Mouse (Mus musculus) forebrain, embryonic 14.5 days (tissue): ENCODE data around the gene Gart. TPM values are rescaled to one million over a fixed set of nuclear protein-coding genes. Genes with fewer than 3 reads are reported as not detected.
"Not testable (repeated sequence)": the region's sequence is repeated elsewhere in the genome, so short reads cannot be mapped to it uniquely, and the experiment has no call there.

ENCODE experiments used
- ATAC-seq: fragments of 200-750 bp; cut with Nextera tagmentation; 2 replicates; pipeline ENCODE4 v1.8.0; 2017; ENCODE audit warnings: mild to moderate bottlenecking, moderate library complexity
- DNase-seq: peaks from one replicate; pipeline ENCODE4 v3.0.0-alpha.2; 2015; ENCODE audit warnings: low spot score
- H3K27ac ChIP-seq: fragments of 300-500 bp; sonication (generic); 2 replicates; pipeline ENCODE4 v1.5.1; 2014; ENCODE audit warnings: low read depth, mild to moderate bottlenecking, control low read depth, low read length, moderate library complexity
- H3K27me3 ChIP-seq: fragments of 300-500 bp; sonication (generic); replicated peaks from 2 replicates; pipeline ENCODE4 v1.6.1; 2014; ENCODE audit warnings: low read length, control low read depth, mixed read lengths; ENCODE audit not compliant: control insufficient read depth, insufficient read depth
- H3K36me3 ChIP-seq: fragments of 300-500 bp; sonication (generic); 2 replicates; pipeline ENCODE4 v1.6.1; 2014; ENCODE audit warnings: low read length, control low read depth; ENCODE audit not compliant: control insufficient read depth, insufficient read depth
- H3K4me1 ChIP-seq: fragments of 300-500 bp; sonication (generic); 2 replicates; pipeline ENCODE4 v1.6.1; 2014; ENCODE audit warnings: antibody characterized with exemption, low read length, control low read depth; ENCODE audit not compliant: control insufficient read depth, insufficient read depth
- H3K4me2 ChIP-seq: fragments of 300-500 bp; sonication (generic); 2 replicates; pipeline ENCODE4 v1.6.1; 2014; ENCODE audit warnings: mild to moderate bottlenecking, control low read depth, low read length
- H3K4me3 ChIP-seq: fragments of 300-500 bp; sonication (generic); 2 replicates; pipeline ENCODE4 v1.5.1; 2014; ENCODE audit warnings: low read depth, low read length, control low read depth
- H3K9ac ChIP-seq: fragments of 300-500 bp; sonication (generic); 2 replicates; pipeline ENCODE4 v1.6.1; 2014; ENCODE audit warnings: mild to moderate bottlenecking, low read length, control low read depth, moderate library complexity
- H3K9me3 ChIP-seq: fragments of 300-500 bp; sonication (generic); replicated peaks from 2 replicates; pipeline ENCODE4 v1.6.1; 2016; ENCODE audit warnings: low read length, control low read depth, mixed read lengths; ENCODE audit not compliant: control insufficient read depth
- WGBS: fragments of 180-500 bp; shearing (Covaris S2); extraction: QIAGEN DNeasy Blood & Tissue Kit; methylation state at CpG from one replicate; pipeline ENCODE4 v1.1.7; 2014; 5-methylcytosine and 5-hydroxymethylcytosine counted together
- polyA plus RNA-seq: library from polyadenylated mRNA; unstranded; fragments of >200 nt; fragmentation: Nextera tagmentation; extraction: Ambion mirVana; gene quantifications from 2 replicates; pipeline ENCODE4 v1.2.1, GENCODE M21; 2014

The Gart gene
- polyA plus RNA-seq, 1 experiment from 2014 or later = 64.9 TPM

DNA sequence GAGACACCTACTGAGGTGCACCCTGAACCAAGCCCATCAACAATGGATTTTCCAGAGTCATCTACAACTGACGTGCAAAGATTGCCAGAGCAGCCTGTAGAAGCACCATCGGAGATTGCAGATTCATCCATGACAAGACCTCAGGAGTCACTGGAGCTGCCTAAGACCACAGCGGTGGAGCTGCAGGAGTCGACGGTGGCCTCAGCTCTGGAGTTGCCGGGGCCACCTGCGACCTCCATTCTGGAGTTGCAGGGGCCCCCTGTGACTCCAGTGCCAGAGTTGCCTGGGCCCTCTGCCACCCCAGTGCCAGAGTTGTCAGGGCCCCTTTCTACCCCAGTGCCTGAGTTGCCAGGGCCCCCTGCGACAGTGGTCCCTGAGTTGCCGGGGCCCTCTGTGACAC lies 8.5 kb upstream of the Gart start:
- Histone ChIP-seq H3K36me3 (peaks cover 81% of the 10 kb centered on the region), H3K9me3 (no peaks in the 10 kb centered on the region), H3K27me3 (no peaks in the 10 kb centered on the region), H3K4me3 (no peak overlapping the region), H3K27ac (no peak overlapping the region), H3K9ac (no peak overlapping the region), H3K4me1 (no peaks in the 10 kb centered on the region), H3K4me2 (no peak overlapping the region)
- no peak for DNase-seq
- no peak for ATAC-seq
- 97% methylated on average over 9 of the region's 9 CpGs for WGBS

DNA sequence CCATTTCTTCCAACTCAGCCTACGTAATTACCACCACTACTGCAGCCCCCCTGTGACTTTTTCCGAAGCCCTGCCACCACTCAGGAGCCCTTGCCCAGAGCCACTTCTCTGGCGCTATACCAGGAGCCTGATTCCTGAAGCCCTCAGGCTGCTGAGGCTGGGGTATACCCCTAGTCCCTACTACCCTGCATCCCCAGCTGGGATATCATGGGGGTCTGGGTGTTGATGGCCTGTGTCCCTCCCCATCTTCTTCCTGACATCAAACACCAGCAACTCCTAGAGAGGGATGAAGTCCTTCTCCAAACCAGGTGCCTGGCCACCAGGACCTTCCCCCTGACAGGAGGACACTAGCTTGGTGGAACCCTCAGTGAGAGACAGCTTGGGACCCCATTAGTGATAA lies 5.4 kb upstream of the Gart start:
- ATAC-seq = no peak
- no peak overlapping the region for H3K4me2 ChIP-seq
- no peak overlapping the region for H3K27ac ChIP-seq
- no peaks in the 10 kb centered on the region for H3K9me3 ChIP-seq
- WGBS = 96% methylated on average over 3 of the region's 3 CpGs
- no peaks in the 10 kb centered on the region for H3K27me3 ChIP-seq
- DNase-seq = no peak
- H3K4me1 ChIP-seq = peaks cover 4% of the 10 kb centered on the region
- H3K9ac ChIP-seq = no peak overlapping the region
- no peak overlapping the region for H3K4me3 ChIP-seq
- H3K36me3 ChIP-seq = peaks cover 50% of the 10 kb centered on the region

DNA sequence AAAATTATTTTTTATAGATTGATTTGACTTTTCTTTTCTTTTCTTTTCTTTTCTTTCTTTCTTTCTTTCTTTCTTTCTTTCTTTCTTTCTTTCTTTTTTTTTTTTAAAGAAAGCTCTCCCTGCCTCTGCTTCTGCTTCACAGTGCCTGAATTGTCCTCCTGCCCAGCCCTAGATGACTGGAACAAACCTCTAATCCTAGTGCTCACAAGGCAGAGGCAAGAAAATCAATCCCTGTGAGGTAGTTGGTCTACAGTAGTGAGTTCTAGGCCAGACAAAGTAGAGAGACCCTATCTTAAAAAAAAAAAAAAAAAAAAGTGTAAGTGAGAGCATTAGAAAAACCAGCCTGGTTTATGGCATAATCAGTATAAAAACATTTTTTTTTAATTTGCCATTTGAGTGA lies 3.0 kb upstream of the Gart start:
- Histone ChIP-seq H3K4me2 (peak overlapping the region; percentile 31), H3K4me1 (peaks cover 9% of the 10 kb centered on the region), H3K4me3 (no peak overlapping the region), H3K9me3 (no peaks in the 10 kb centered on the region), H3K9ac (no peak overlapping the region), H3K36me3 (peaks cover 26% of the 10 kb centered on the region), H3K27me3 (no peaks in the 10 kb centered on the region), H3K27ac (no peak overlapping the region)
- DNase-seq (no peak), ATAC-seq (no peak)

DNA sequence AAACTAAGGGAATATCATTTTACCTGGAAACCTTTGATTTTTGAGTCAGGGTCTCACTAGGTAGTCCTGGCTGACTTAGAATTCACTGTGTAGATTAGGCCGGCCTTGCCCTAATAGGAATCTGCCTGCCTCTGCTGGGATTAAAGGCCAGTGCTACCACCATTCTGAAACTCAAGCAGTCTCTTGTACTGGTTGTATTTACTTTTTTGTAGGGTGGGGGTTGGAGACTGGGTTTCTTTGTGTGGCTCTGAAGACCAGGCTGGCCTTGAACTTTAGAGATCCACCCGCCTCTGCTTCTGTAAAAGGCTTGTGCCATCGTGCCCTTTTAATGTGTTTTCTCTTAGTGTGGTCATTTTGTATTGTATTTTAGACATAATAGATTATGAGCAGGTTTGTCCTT lies 2.5 kb upstream of the Gart start:
- Histone ChIP-seq H3K27me3 (no peaks in the 10 kb centered on the region), H3K27ac (no peak overlapping the region), H3K9ac (peak overlapping the region; percentile 26), H3K36me3 (peaks cover 21% of the 10 kb centered on the region), H3K9me3 (no peaks in the 10 kb centered on the region), H3K4me3 (peak overlapping the region; percentile 73), H3K4me1 (peaks cover 9% of the 10 kb centered on the region), H3K4me2 (peak overlapping the region; percentile 93)
- no peak for ATAC-seq
- no peak for DNase-seq
- WGBS = 59% methylated on average over 3 of the region's 3 CpGs

DNA sequence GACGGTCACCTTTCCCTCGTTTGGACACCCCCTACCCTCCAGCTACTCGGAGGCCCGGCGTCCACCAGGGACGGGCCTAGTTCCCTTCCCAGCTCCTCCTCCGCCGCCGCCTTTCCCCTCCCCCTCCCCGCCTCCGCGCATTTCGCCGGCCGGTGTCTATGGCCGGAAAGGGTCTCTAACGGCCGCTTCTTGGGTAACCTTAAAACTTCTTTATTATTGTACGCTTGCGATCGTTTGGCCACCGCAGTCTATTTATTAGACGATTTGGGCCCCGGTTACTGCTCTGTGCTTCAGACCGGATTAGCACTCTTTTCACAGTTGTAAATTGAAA lies 1.4 kb upstream of the Gart start:
- Histone ChIP-seq H3K36me3 (peaks cover 12% of the 10 kb centered on the region), H3K9me3 (no peaks in the 10 kb centered on the region), H3K4me2 (peak overlapping the region; percentile 93), H3K27me3 (no peaks in the 10 kb centered on the region), H3K4me3 (peak overlapping the region; percentile 73), H3K9ac (peak overlapping the region; percentile 88), H3K27ac (peak overlapping the region; percentile 93), H3K4me1 (peaks cover 9% of the 10 kb centered on the region)
- under 1% methylated on average over 24 of the region's 25 CpGs for WGBS
- DNase-seq = peak; percentile 67
- peak; percentile 65 for ATAC-seq

DNA sequence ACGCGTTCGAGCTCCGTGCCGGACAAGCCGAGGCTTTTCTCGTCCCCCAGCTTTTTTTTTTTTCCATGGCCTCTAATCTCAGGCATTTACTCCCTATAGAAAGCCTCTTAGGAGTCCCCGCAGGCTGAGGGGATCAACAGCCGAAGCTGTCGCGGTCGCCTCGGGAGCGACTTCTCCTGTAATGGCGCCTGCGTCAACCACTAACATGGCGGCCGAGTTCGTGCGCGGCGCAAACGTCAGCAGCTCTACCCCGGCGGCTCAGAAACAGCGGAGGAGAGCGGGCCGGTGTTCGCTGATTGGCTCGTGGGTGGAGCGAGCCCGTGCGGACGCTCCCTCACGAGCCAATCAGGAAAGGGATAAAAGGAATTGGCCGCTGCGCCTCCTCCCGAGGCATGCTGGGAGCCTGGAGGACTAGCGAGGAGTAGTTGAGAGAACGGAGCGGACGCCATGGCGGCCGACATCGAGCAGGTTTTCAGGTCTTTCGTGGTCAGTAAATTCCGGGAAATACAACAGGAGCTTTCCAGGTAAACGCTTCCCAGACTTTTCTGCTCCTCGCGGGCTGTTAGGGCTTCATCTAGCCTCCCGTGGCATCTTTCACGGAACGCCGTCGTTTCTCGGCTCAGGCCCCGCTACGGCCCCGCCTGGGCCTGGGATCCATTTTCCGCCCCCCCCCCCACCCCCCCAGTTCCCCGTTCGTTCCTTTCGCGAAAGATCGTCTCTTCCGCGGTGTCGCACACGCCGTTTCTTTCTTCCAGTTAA lies 888 bp upstream of the Gart start, which contains the start of gene Son:
Son (plus strand) TSS at position 46 of the 759 bp plus-strand sequence.
- peak within 1 kb of the TSS; percentile 93 for H3K4me2 ChIP-seq
- no peaks in the 10 kb centered on the region for H3K9me3 ChIP-seq
- H3K27ac ChIP-seq = peak within 1 kb of the TSS; percentile 93
- ATAC-seq (peak; percentile 97), DNase-seq (peak; percentile 99)
- peaks cover 9% of the 10 kb centered on the region for H3K4me1 ChIP-seq
- peak within 1 kb of the TSS; percentile 73 for H3K4me3 ChIP-seq
- peaks cover 14% of the 10 kb centered on the region for H3K36me3 ChIP-seq
- peak within 1 kb of the TSS; percentile 88 for H3K9ac ChIP-seq
- H3K27me3 ChIP-seq = no peaks in the 10 kb centered on the region
- WGBS = under 1% methylated on average over 68 of the region's 70 CpGs

DNA sequence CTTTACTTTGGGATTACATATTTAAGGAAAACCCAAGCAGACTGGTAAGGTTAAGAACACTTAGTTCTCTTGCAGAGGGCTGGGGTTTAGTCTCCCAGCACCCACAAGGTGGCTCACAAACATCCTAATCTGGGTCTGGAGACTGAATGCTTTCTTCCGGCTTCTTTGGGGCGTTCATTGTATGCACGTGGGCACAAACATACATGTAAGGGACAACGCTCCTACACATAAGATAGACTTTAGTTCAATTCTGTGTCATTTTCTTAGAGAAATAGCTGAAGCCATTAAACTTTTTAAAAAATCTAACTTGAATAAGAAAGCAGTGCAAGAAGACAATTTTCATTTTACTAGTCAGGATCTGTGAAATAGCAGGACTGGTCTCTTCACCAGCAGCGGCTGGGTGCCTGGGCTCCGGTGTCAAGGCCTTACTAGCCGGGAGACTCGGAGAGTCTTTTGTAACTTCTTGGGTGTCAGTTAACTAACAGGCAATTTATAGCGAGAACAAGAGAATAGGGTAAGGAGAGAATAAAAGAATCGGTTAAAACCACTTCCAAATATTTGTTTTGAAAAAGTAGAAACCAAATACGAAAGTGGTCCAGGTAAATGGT lies 653 bp downstream of the Gart start:
- Histone ChIP-seq H3K9me3 (no peaks in the 10 kb centered on the region), H3K4me2 (peak overlapping the region; percentile 93), H3K4me3 (peak overlapping the region; percentile 73), H3K27me3 (no peaks in the 10 kb centered on the region), H3K4me1 (peaks cover 9% of the 10 kb centered on the region), H3K9ac (peak overlapping the region; percentile 79), H3K27ac (peak overlapping the region; percentile 93; the same call in 1 of the 2 replicates), H3K36me3 (peaks cover 18% of the 10 kb centered on the region)
- under 1% methylated on average over 11 of the region's 11 CpGs for WGBS
- peak; percentile 38 for DNase-seq
- no peak for ATAC-seq

DNA sequence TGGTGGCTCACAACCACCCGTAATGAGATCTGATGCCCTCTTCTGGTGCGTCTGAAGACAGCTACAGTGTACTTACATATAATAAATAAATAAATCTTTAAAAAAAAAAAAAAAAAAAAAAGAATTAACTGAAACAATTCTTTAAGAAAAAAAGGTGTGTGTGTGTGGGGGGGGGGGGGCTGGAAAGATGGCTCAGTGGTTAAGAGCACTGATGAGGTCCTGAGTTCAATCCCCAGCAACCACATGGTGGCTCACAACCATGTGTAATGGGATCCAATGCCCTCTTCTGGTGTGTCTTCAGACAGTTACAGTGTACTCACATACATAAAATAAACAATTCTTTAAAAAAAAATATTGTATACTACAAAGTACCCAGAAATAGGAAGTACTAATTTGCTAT lies 1.3 kb downstream of the Gart start:
- ATAC-seq, DNase-seq, H3K4me2 ChIP-seq, H3K9ac ChIP-seq, H3K4me3 ChIP-seq, H3K27ac ChIP-seq, H3K27me3 ChIP-seq, H3K9me3 ChIP-seq, H3K4me1 ChIP-seq: not testable (repeated sequence)
- WGBS = no CpG with 5 or more reads among the region's 2 CpGs
- peaks cover 23% of the 10 kb centered on the region for H3K36me3 ChIP-seq

DNA sequence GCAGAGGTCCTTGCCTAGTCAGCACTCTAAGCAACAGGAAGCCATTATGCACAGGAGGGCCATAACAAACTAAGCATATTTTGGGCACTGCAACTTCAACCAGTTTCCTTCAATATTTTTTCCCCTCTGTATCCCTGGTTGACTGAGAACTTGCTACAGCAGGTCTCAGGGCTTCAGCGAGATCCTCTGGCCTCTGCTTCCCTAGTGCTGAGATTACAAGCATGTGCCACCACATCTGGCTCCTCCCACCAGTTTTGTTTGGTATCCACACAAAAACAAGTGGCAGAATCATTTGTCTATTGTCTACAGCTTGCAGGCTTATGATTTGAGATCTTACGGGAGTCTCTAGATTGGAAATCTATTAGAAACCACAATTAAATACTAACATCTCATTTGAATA lies 1.9 kb downstream of the Gart start:
- DNase-seq (no peak), ATAC-seq (no peak)
- no peaks in the 10 kb centered on the region for H3K9me3 ChIP-seq
- H3K27ac ChIP-seq = no peak overlapping the region
- peaks cover 28% of the 10 kb centered on the region for H3K36me3 ChIP-seq
- no peak overlapping the region for H3K9ac ChIP-seq
- no peaks in the 10 kb centered on the region for H3K27me3 ChIP-seq
- H3K4me3 ChIP-seq = no peak overlapping the region
- H3K4me1 ChIP-seq = peaks cover 9% of the 10 kb centered on the region
- H3K4me2 ChIP-seq = no peak overlapping the region
- 82% methylated on average over 2 of the region's 2 CpGs for WGBS
